Mouse (Mus musculus) heart, postnatal 0 days (tissue): ENCODE data around the gene Sumf1.

Experiments used
- CTCF ChIP-seq: IDR thresholded peaks from 2 replicates; pipeline ENCODE4 v1.5.1; 2016; ENCODE audit warnings: antibody characterized with exemption, control low read depth, low read depth
- EP300 ChIP-seq: IDR thresholded peaks from 2 replicates; pipeline ENCODE4 v1.6.1; 2016; ENCODE audit warnings: antibody characterized with exemption, low read depth

DNA sequence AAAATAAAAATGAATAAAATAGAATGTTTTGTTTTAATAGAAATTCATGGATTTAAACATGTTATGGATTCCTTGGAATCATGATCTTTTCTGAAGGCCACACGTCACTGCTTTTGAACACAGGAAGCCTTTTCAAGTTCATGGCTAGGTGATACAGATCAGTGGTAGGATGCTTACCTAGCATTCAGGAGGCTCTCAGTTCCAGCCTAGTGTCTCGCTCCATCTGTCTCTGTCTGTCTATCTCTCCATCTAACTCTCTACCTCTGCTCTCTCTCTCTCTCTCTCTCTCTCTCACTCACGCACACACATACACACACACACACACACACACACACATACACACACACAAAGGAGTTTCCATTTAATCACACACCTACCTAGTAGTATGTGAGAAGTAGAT lies 15.9 kb downstream of the Sumf1 start:
- TF ChIP-seq CTCF (no peak), EP300 (no peak)
